Mouse (Mus musculus) MEL (cell line): ENCODE data around the gene Ankrd52.

Experiments used
- CHD2 ChIP-seq: IDR thresholded peaks from 2 replicates; pipeline ENCODE4 v1.6.1; 2011; ENCODE audit warnings: low read length, improper control_type of control experiment
- CTCF ChIP-seq, 3 experiments: IDR thresholded peaks in 2 of 3; conservative IDR thresholded peaks in 1 of 3; 2 replicates each; pipeline ENCODE4 v1.5.1; 2011 to 2012; ENCODE audit warnings: low read length in 3 of 3, low read depth in 2 of 3, mild to moderate bottlenecking in 2 of 3, improper control_type of control experiment in 1 of 3, inconsistent platforms in 1 of 3, mixed read lengths in 1 of 3, moderate library complexity in 1 of 3; ENCODE audit not compliant: control insufficient read depth in 1 of 3, insufficient read depth in 1 of 3, poor library complexity in 1 of 3, severe bottlenecking in 1 of 3
- EP300 ChIP-seq, 2 experiments: IDR thresholded peaks; 2 replicates each; pipeline ENCODE4 v1.6.1; 2011; ENCODE audit warnings: improper control_type of control experiment in 2 of 2, low read length in 2 of 2, low read depth in 1 of 2, mild to moderate bottlenecking in 1 of 2
- HCFC1 ChIP-seq: IDR thresholded peaks from 2 replicates; pipeline ENCODE4 v1.6.1; 2012; ENCODE audit warnings: low read depth, mild to moderate bottlenecking, inconsistent platforms, low read length, improper control_type of control experiment, moderate library complexity
- KAT2A ChIP-seq: conservative IDR thresholded peaks from 2 replicates; pipeline ENCODE4 v1.6.1; 2012; ENCODE audit warnings: low read depth, low read length, improper control_type of control experiment, inconsistent platforms
- MAFK ChIP-seq: IDR thresholded peaks from 2 replicates; pipeline ENCODE4 v1.6.1; 2011; ENCODE audit warnings: low read depth, mild to moderate bottlenecking, low read length, improper control_type of control experiment, borderline replicate concordance
- MAX ChIP-seq: IDR thresholded peaks from 2 replicates; pipeline ENCODE4 v1.6.1; 2011; ENCODE audit warnings: low read length, improper control_type of control experiment
- MEF2A ChIP-seq: IDR thresholded peaks from 2 replicates; pipeline ENCODE4 v1.6.1; 2014; ENCODE audit warnings: low read depth, mild to moderate bottlenecking, inconsistent platforms, low read length, improper control_type of control experiment; ENCODE audit not compliant: poor library complexity, insufficient replicate concordance, severe bottlenecking; ENCODE audit errors: extremely low read depth
- POLR2A ChIP-seq, 2 experiments: IDR thresholded peaks; 2 replicates each; pipeline ENCODE4 v1.6.1; 2011 to 2012; ENCODE audit warnings: low read length in 2 of 2, mild to moderate bottlenecking in 2 of 2, control low read depth in 1 of 2, improper control_type of control experiment in 1 of 2, low read depth in 1 of 2, moderate library complexity in 1 of 2; ENCODE audit not compliant: control insufficient read depth in 1 of 2, insufficient read depth in 1 of 2, poor library complexity in 1 of 2
- RAD21 ChIP-seq: IDR thresholded peaks from 2 replicates; pipeline ENCODE4 v1.6.1; 2011; ENCODE audit warnings: mild to moderate bottlenecking, low read depth, low read length, improper control_type of control experiment
- SMC3 ChIP-seq: IDR thresholded peaks from 2 replicates; pipeline ENCODE4 v1.6.1; 2011; ENCODE audit warnings: low read depth, low read length, improper control_type of control experiment
- TAL1 ChIP-seq: IDR thresholded peaks from 2 replicates; pipeline ENCODE4 v1.6.1; 2012; ENCODE audit warnings: mild to moderate bottlenecking, inconsistent platforms, low read length, moderate library complexity, mixed read lengths
- USF1 ChIP-seq: IDR thresholded peaks from 2 replicates; pipeline ENCODE4 v1.6.1; 2014; ENCODE audit warnings: low read depth, mild to moderate bottlenecking, inconsistent platforms, low read length, improper control_type of control experiment, moderate library complexity

DNA sequence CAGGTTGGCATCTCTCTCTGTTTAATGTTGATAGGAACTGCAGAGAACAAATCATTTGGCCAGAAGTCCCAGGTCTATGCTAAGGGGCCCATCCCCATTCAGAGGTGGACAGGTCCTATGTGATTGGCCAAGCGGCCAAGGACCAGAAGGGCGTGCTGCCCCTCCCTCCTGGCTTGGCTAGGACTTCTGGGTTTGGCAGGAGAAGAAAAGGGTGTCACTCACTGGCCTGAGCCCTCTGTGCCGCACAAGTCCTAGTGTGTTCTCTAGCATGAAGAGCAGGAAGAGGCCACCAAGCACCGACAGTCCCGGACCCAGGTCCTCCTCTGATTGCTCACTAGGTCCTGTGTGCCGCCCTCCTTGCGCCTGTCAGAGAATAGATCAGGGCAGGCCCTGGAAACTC lies 20.6 kb downstream of the Ankrd52 start:
- TF ChIP-seq MAX = no peak
- TF ChIP-seq EP300 (IDR thresholded peaks at IDR 0.05; ENCODE audit: low read depth in 1 of 2, low read length in 2 of 2) = no peak
- no peak for TF ChIP-seq USF1
- TF ChIP-seq KAT2A = no peak
- no peak for TF ChIP-seq SMC3
- TF ChIP-seq MEF2A = no peak
- no peak for TF ChIP-seq CTCF (IDR thresholded peaks at IDR 0.05 in 2 of 3, conservative IDR thresholded peaks at IDR 0.05 in 1 of 3; ENCODE audit: control insufficient read depth in 1 of 3, insufficient read depth in 1 of 3, low read depth in 2 of 3, low read length in 3 of 3, poor library complexity in 1 of 3, severe bottlenecking in 1 of 3)
- TF ChIP-seq MAFK = no peak
- no peak for TF ChIP-seq CHD2
- no peak for TF ChIP-seq POLR2A (IDR thresholded peaks at IDR 0.05; ENCODE audit: control insufficient read depth in 1 of 2, insufficient read depth in 1 of 2, low read depth in 1 of 2, low read length in 2 of 2, poor library complexity in 1 of 2)
- TF ChIP-seq RAD21 = no peak
- TF ChIP-seq TAL1 = no peak
- TF ChIP-seq HCFC1 = no peak
